Mouse (Mus musculus) bone marrow macrophage, adult 2 months (primary cell): ENCODE measurements around the gene Thsd7a.

Experiments used
- CTCF ChIP-seq: IDR thresholded peaks from 2 replicates; pipeline ENCODE4 v1.5.1; 2012; ENCODE audit warnings: low read depth, mild to moderate bottlenecking, low read length, moderate library complexity
- POLR2A ChIP-seq: IDR thresholded peaks from 2 replicates; pipeline ENCODE4 v1.6.1; 2012; ENCODE audit warnings: mild to moderate bottlenecking, low read depth, low read length, borderline replicate concordance

GRCm38 (mm10) chr6:12602927-12603326 lies 146.3 kb downstream of the Thsd7a start:
- TF ChIP-seq CTCF = no peak
- no peak for TF ChIP-seq POLR2A
